Mouse (Mus musculus): ENCODE results near the gene H13.

The H13 gene

DNA sequence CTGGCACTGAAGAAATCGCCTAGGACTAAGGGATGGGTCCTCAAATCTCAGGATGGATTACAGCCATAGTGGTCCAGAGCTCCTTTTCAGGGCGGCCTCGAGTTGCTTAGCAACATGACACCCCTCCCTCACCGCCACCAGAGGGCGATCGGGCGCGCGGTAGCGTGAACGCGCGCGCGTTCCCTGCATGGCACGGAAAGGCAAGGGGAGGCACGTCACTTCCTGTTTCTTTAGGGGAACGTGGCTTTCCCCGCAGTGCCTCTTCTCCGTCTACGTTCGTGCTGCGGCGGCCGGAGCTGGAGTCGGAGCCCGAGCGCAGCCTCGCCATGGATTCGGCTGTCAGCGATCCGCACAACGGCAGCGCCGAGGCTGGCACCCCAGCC, at the start of gene H13:
H13 (plus strand) TSS at position 206 of the 383 bp plus-strand sequence.
- peak; percentile 91 for DNase-seq (ENCODE audit: extremely low spot score, low read depth, low spot score)

DNA sequence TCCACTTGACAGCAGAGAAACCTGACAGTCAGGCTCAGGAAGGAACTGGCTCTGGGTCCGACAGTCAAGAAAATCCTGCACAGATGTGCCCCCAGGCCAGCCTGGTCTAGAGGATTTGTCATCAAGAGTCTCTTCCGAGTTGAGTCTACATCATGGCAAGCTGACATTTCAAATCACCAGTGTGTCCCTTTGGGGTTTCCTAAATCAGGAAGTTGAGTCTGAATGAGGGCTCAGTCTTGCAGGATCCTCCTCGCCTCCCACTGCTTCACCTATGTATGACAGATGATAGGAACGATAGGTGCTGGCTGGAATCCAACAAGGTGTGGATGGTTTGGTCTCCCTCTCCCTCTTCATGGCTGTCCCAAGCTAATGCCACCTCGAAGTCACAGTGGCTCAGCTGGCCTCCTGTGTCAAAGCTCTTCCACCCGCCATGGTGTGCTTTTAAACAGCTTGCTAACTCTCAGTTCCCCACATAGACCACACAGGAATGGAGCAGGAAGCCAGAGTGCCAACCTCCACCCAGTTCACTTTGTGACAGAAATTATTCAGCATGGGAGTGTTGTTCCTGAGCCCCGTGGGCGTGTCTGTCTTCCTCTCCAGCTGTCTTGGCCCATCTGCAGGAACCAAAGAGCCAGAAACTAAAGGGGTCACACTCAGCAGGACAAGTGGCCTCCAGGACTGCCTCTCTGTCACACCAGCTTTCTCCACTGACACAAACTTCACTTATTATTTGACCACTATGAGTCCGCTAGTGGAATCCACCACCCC, 48.7 kb upstream of the H13 start:
- DNase-seq (ENCODE audit: extremely low spot score, low read depth, low spot score), result no peak

DNA sequence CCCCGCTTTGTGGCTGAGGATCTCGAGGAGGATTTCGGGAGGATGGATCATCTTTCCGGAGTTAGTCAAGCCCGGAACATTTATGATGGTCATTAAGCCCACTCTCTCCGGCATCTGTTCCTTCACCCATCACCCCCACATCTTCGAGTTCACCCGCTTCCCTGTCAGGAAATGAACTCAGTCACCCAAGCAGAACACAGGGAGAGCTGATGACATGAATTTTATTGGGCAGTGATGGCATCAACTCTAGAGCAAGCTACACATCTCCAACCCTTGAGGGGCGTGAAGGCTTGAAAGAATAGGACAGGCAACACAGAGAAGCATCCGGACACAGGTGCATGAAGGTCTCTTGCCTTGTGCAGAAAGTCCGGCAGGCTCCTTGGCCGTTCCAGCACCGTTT, 47.1 kb upstream of the H13 start:
- no peak for DNase-seq (ENCODE audit: extremely low spot score, low read depth, low spot score)

DNA sequence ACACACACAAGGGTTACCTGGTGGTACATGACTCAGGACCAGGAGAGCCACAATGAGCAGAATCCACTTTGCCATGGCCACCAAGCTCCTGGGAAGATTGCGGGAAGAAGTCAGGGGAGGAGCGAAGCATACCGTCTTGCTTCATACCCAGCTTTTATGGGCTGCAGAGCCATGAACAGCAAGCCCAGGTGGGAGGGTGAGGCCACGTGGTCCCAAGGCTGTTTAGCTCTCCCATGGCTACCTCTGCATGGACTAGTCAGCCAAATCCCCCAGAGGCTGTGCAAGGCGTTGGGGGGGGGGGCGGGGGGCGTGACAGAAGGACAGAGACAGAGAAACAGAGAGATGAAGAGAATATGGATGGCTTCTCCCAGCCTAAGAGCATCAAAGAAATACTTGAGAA, 46.3 kb upstream of the H13 start, which contains the start of gene Defb25:
Defb25 (minus strand) TSS at position 101 of the 400 bp plus-strand sequence.
- DNase-seq (ENCODE audit: extremely low spot score, low read depth, low spot score), result no peak

GRCm38 (mm10) chr2:152624566-152624965, 44.7 kb upstream of the H13 start:
- DNase-seq (ENCODE audit: extremely low spot score, low read depth, low spot score), result no peak

DNA sequence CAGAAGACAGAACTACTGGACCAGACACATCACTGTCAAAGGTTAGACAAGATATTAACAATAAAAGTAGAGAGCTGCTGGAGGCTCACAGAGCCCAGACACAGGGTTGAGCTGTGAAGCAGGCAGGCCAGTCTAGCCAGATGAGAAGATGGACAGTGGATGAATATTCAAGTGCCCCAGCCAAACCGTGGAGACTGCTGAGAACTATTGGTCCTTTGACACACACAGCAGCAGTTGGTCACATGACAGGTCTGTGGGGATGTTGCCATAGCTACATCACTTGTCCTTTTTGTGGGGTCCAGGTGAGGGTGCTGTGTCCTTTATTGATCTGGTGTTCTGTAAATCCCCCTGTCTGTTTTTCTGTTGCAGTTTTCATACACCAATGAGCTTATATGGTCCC, 44.0 kb upstream of the H13 start:
- DNase-seq (ENCODE audit: extremely low spot score, low read depth, low spot score), result no peak

- DNase-seq (ENCODE audit: extremely low spot score, low read depth, low spot score), result no peak
These were observed 42.3 kb upstream of the H13 start, which contains the start of gene Rem1 for GRCm38 (mm10) chr2:152626774-152627591. TSS of gene Rem1 (plus strand) at chr2:152626951.

DNA sequence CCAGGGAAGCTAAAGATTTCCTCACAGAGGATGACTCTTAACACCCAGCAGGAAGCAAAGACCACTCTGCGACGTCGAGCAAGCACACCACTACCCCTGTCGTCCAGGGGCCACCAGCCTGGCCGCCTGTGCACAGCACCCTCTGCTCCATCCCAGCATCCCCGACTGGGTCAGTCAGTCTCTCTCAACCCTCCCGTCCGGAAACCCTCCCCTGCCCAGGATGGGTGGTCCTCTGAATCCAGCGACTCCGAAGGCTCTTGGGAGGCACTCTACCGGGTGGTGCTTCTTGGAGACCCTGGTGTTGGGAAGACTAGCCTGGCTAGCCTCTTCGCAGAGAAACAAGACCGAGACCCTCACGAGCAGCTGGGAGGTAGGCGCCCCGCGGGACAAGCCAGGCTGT, 41.2 kb upstream of the H13 start:
- no peak for DNase-seq (ENCODE audit: extremely low spot score, low read depth, low spot score)

- DNase-seq (ENCODE audit: extremely low spot score, low read depth, low spot score), result no peak
These were observed 40.0 kb upstream of the H13 start for GRCm38 (mm10) chr2:152629239-152629638.

- DNase-seq (ENCODE audit: extremely low spot score, low read depth, low spot score), result no peak
These were observed 39.4 kb upstream of the H13 start for GRCm38 (mm10) chr2:152629904-152630303.

DNA sequence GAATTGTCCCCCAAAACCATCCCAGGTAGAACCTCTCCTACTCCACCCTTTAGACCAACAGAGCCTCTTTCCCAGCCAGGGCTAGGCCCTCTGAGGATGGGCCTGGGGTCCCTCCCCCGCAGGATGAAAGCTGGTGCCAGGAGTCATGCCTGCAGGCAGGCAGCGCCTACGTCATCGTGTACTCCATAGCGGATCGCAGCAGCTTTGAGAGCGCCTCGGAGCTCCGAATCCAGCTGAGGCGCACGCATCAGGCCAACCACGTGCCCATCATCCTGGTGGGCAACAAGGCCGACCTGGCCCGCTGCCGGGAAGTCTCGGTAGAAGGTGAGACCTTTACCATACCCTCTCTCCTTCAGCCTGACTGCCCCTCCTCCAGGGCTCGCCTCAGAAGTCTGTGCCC, 35.9 kb upstream of the H13 start:
- DNase-seq (ENCODE audit: extremely low spot score, low read depth, low spot score), result no peak

- no peak for DNase-seq (ENCODE audit: extremely low spot score, low read depth, low spot score)
These were observed 35.0 kb upstream of the H13 start for GRCm38 (mm10) chr2:152634311-152634710.

DNA sequence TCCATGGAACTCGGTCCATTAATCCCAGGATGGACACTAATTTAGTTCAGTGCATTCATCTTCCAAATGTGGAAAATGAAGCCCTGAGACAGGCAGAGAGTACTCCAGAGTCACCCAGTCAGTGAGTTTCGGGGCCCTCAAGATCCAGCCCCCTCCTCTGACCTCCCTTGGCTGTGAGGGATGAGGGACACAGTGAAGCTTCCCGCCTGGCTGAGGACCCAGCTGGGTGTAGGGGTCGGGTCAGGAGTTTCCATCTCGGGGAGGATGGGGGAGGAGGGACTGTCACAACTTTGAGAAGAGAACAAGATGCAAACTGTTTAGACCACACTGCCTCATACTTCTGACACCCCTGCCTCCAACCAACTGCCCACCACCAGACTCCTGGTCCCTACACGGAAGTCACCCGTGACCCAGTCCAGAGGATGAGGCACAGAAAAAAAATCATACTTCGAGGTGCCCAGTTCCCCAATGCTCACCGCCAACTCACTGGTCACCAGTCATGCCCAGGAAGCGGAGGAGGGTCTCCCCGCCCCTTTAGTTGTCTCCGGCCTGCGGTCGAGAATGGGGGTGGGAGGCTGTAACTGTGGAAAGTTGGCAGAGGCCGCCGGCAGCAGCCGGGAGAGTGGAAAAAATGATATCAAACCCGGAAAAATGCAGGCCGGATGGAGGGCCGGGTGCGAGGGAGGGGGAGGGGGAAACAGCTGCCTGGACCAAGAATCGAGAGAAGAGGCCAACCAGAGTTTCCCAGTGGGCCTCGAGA, 32.8 kb upstream of the H13 start:
- DNase-seq (ENCODE audit: extremely low spot score, low read depth, low spot score), result no peak

GRCm38 (mm10) chr2:152637006-152637322, 32.3 kb upstream of the H13 start:
- no peak for DNase-seq (ENCODE audit: extremely low spot score, low read depth, low spot score)

- DNase-seq (ENCODE audit: extremely low spot score, low read depth, low spot score), result no peak
These were observed 31.9 kb upstream of the H13 start for GRCm38 (mm10) chr2:152637381-152637780.

DNA sequence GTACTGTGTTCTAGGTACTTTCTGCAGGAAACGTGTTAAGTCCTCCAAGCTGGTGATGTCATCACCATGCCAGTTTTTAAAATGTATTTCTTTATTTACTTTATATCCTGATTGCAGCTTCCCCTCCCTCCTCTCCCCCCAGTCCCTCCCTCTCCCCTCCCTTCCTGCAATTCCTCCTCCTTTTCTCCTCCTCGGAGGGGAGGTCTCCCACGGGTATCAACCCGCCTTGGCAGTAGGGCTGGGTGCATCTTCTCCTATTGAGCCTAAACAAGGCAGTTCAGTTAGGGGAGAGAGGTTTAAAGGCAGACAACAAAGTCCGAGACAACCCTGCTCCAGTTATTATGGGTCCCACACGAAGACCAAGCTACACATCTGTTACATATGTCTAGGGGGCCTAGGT, 30.4 kb upstream of the H13 start:
- no peak for DNase-seq (ENCODE audit: extremely low spot score, low read depth, low spot score)

DNA sequence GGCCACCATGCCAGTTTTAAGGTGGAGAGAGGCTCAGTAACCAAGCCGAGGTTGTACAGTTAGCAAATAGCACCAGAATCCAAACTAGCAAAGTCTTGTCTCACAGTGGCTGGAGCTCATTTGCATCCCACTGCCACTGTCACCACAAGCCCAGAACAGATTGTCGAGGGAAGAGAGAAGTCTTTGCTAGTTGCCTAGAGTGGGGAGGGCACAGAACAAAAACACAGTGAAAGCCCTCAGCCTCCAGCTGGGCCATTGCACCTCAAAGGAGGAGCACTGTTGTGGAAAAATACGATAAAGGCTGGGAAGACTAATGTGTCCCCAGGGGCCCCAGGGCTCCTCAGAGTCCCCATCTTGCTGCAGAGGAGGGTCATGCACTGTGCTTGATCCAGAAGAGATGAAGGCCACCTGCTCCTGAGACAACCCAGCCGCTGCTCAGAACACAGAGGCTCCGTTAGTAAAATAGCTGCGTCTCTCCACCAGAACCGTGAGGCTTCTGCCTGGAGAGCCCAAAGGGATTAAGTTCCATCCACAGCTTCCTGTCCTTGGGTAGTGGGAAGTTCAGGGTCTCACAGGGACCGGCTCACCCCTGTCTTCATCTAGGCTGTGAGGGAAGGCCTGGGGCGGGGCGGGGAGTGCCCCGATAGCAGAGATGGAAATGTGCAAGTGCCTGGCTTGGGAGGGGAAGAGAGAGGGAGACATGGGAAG, 29.7 kb upstream of the H13 start:
- DNase-seq (ENCODE audit: extremely low spot score, low read depth, low spot score), result no peak

DNA sequence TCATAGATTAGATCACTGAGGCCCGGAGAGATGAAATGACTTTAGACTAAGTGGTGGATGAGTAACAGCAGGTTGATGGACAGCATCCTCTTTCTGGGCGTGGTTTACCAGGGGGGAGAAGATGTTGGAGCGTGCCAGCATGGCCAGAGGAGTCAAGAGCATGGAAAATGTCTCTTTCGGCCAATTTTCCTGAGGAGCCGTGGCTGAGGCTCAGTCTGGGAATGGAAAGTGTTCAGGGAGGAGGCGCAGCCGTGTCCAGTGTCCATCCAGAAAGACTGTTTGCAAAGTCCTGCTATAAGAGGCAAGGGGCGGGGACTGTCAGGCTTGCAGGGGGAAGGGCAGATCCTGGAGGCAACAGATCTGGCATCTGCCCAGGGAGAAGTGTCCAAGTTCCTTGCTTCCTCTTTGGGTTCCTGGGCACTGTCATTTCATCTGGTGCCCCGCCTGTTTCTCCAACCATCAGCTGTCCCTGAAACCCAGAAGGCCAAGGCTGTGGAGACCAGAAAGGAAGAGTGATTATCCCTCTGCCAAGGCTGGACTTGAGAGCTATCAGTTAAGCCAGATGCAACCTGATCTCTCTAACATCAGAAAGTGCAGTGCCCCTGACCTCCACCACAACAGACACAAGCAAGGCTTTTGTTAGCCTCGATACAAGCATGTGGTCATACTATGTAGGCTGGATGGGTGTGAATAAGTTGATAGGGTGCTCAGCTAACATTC, 16.2 kb upstream of the H13 start:
- DNase-seq (ENCODE audit: extremely low spot score, low read depth, low spot score), result no peak

- DNase-seq (ENCODE audit: extremely low spot score, low read depth, low spot score), result no peak
These were observed 15.2 kb upstream of the H13 start for GRCm38 (mm10) chr2:152653874-152654715.
